Mouse (Mus musculus): ENCODE results near the gene Elovl6.

DNA sequence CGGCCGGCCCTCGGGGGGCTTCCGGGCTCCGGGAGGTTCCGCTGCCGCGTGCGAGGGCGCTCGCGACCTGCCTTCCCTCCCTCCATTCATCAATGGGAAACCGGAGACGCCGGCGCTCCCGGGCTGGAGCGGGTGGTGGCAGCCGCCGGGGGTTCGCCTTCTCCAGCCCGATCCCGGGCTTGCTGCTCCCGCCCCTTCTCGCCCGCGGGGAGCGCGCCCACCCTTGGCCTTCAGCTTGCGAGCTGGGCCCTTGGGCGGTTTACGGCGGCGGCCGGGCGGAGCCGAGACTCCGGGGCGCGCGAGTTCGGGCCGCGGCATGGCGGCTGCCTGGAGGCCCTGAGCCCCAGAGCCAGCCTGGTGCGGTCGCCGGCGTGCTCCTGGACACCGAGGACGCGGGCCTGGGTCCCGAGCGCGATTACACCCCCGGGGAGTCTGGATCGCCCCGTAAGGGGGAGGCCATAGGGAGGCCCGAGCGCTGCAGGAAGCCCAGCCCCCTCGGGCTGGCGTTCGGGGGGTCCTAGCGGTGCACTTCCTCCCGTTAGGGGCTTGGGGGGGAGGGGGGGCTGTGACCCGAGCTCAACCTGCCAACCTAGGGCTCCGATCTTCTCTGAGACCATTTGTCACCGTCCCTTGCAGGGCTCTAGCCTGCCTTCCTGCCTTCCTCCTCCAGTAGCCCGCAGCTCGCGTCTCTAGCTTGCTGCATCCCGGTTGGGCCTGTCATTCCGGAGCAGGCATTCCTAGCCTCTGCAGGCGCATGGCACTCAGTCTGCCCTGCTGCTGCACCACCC is 1.8 kb downstream of the Elovl6 start:
- TF ChIP-seq POLR2A (IDR thresholded peaks at IDR 0.05; ENCODE audit: low read depth, low read length) (no peak), CTCF (IDR thresholded peaks at IDR 0.05; ENCODE audit: extremely low read depth, insufficient read depth, insufficient read length, insufficient replicate concordance) (no peak)
